Mouse (Mus musculus): Measurements from ENCODE around the gene Arhgap15. TPM values are rescaled to one million over a fixed set of nuclear protein-coding genes. Genes with fewer than 3 reads are reported as not detected.
A peak's percentile ranks its signal among the peaks of the same experiment; 100 is the strongest.

The Arhgap15 gene
- total RNA-seq, 2 experiments from 2014 or later: 122 to 124 TPM

DNA sequence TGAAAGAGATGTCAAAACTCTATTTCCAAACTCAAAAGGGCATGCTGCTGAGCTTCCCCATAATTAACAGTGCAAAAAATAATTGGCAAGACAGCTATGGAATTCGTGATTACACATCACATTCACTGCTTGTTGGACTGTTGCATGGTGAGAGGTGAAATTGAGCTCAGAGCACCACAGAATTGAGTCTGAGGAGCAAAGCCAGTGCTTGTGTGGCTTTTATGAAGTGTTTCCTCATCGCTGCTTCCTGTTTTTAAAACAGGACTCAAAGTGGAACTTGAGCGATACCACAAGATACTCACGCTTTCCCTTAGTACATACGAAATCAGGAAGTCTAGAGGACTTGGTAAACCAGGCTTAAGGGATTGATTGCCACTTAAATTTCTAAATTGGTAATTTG lies 24.0 kb downstream of the Arhgap15 start:
- peak; percentile 92 for ATAC-seq (replicated peaks; ENCODE audit: poor library complexity)

DNA sequence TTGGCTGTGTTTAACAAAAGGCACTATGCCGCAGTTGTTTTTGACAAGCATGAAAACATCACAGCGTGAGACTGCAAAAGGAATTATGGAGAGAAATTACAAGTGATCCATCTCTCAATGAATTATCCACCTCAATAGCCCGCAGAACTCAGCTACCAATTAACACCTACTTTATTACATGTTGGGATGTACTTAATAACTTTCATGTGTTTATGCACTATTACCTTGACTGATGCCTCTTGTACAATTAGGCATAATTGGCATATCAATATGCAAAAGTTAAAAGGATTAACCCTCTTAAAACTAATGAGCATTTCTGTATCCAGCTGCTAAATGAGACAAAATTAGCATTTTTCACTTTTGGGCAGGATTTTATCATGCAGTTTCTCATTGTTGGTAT lies 33.5 kb downstream of the Arhgap15 start:
- ATAC-seq (replicated peaks; ENCODE audit: poor library complexity): no peak

- ATAC-seq (replicated peaks; ENCODE audit: poor library complexity): peak; percentile 38
Observed at GRCm38 (mm10) chr2:43783759-43784735, 35.4 kb downstream of the Arhgap15 start.

GRCm38 (mm10) chr2:43786101-43786500 lies 37.5 kb downstream of the Arhgap15 start:
- ATAC-seq (replicated peaks; ENCODE audit: poor library complexity): no peak

DNA sequence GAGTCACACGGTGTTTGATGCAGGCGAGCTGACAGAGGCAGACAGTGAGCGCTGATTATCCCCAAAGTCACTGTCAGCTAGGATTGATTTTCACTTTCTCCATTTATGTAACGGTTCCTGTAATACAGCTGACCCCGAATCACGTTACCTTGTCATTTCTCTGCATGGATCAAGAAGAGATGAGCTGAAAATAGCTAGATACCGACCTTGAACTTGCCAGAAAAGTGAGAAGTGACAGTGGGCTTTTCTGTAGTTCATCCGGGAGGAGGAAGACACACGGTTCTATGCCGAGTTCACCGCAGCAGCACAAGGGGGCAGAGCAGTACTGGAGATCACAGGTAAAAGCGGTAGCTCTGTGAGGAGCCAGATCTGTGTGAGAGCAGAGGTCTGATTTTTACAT lies 38.5 kb downstream of the Arhgap15 start:
- peak; percentile 51; the same call in 1 of the 2 replicates for ATAC-seq (replicated peaks; ENCODE audit: poor library complexity)

DNA sequence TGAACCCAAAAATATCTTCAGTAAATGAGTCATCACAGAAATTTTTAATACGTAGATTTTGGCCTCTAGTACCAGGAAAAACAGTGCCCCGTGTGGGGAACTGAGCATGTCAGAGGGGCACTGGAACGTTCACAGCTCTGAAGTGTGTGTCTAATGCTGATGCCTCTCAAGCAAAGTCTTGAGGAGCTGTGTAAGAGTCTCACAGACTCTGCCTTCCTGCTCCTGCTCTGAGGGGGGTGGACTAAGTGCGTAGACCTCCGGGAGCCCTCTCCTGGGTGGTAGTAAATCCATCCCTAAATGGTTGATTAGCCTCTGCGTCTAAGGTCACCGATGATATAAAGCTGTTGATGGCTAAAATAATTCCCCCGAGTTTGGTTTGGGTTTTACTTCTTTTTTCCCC lies 39.9 kb downstream of the Arhgap15 start:
- no peak for ATAC-seq (replicated peaks; ENCODE audit: poor library complexity)

GRCm38 (mm10) chr2:43790049-43790693 lies 41.5 kb downstream of the Arhgap15 start:
- ATAC-seq (replicated peaks; ENCODE audit: poor library complexity): no peak

GRCm38 (mm10) chr2:43791575-43791974 lies 43.0 kb downstream of the Arhgap15 start:
- ATAC-seq (replicated peaks; ENCODE audit: poor library complexity): no peak

- peak; percentile 77 for ATAC-seq (replicated peaks; ENCODE audit: poor library complexity)
Observed at GRCm38 (mm10) chr2:43793105-43793504, 44.5 kb downstream of the Arhgap15 start.

- ATAC-seq (replicated peaks; ENCODE audit: poor library complexity): 0 out of 2 replicates have a peak, but pooled peaks have one; percentile 10
Observed at GRCm38 (mm10) chr2:43794700-43795099, 46.1 kb downstream of the Arhgap15 start.

GRCm38 (mm10) chr2:43796448-43796847 lies 47.8 kb downstream of the Arhgap15 start:
- ATAC-seq (replicated peaks; ENCODE audit: poor library complexity): no peak

DNA sequence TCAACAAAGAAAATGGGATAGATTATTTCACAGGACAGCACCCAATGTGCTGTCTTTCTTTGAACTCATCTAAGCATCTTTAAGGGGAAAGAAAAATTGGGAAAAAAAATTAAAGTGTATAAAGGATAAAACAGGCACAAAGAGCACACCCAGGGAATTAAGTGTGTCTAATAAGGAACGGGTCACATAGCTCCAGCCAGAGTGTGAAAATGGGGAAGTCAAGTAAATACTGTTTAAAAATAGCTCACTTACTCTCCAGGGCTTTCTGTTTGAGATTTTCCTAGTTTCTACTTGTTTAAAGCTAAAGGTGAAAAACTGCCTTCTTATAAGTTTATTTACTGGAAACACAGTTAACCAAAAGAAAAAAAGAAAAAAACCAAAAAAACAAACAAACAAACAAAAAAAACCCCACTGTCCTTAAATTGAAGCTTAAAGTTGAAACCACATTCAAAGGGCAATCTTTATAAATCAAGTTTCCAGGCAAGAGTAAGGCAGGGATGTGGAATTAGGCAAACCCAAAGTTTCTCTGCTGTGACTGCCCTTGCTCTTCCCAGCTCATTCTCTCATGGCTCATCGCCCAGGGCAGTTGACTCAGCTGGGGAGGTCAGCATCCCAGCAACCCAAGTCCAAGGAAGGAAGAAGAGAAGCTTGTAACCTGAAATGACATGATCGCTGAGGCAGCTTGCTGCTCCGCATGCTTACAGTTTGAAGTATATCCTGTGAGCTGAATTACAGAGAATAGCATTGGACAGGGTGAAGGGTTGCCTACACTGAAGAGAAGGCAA lies 57.5 kb downstream of the Arhgap15 start:
- ATAC-seq (replicated peaks; ENCODE audit: poor library complexity): peak; percentile 60

DNA sequence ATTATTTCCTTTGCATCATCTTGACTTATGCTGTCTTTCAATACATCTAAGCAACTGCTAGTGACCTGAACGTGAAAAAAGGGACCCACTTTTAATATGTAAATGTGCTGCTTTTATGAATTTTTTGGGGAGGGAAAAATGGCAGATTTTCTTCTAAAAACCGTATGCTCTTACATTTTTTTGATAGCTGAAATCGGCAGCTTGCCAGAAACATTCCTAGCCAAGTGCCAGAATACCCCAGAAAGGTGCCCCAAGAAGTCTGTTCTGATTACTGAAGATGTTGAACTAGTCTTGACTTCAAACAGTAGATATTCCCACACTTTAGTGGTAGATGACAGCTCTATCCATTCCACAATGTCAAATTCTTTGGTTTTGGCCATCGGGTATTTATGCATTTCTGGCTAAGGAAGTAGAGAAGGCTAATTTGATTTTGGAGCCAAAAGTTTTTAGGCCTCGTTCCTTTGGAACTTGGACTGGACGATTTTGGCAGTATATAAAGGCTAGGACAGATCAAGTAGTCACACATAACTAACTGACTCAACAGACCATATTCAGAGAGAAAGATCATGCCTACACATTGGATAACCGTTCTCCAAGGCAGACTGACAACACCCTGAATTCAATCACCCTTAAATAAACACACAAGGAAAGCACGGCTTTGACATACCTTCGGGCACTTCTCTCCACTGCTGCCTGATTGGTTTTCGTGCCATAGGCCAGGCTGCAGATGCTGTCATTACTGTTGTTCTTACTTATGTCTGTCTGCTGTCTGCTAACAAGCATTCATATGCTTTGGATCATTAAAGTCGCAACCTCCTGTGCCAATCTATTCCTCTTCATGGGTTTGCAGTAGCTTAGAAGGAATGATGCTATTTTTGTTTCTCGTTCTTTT lies 67.5 kb downstream of the Arhgap15 start:
- no peak for ATAC-seq (replicated peaks; ENCODE audit: poor library complexity)

GRCm38 (mm10) chr2:43816788-43817581 lies 68.4 kb downstream of the Arhgap15 start:
- ATAC-seq (replicated peaks; ENCODE audit: poor library complexity): no peak

- ATAC-seq (replicated peaks; ENCODE audit: poor library complexity): peak; percentile 98
Observed at GRCm38 (mm10) chr2:43835931-43836330, 87.3 kb downstream of the Arhgap15 start.

- ATAC-seq (replicated peaks; ENCODE audit: poor library complexity): no peak
Observed at GRCm38 (mm10) chr2:43841644-43842043, 93.0 kb downstream of the Arhgap15 start.

DNA sequence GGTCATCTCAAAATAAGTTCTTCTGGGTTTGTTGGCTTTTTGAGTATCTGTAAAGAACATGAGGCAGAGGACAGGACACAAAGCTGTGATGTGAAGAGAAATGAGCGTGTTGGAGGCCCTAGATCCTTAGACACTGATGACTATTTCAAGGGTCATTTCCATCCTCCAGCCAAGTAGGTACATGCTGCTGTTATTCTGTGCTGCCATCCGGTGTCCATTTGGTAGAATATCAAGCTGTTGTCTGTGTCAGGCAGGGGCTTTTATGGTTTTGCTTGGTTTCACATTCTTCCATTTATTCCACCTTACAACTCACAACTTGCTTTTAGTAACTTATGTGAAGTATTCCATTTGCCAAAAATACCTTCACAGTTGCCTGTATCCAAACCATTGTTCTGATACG lies 102.6 kb downstream of the Arhgap15 start:
- peak; percentile 87 for ATAC-seq (replicated peaks; ENCODE audit: poor library complexity)

GRCm38 (mm10) chr2:43862709-43863108 lies 114.1 kb downstream of the Arhgap15 start:
- ATAC-seq (replicated peaks; ENCODE audit: poor library complexity): peak; percentile 97

- ATAC-seq (replicated peaks; ENCODE audit: poor library complexity): peak; percentile 96
Observed at GRCm38 (mm10) chr2:43902403-43902973, 153.9 kb downstream of the Arhgap15 start.
